ENCODE assay signal across 13 mouse cellular contexts in genomic region chr13:60682714-60683695, GRCm38 (mm10).
DNase-seq lines count a peak whose midpoint lies in the region; ATAC-seq lines count a peak whose summit lies in the region.
"Had no signal": no experiment of that assay in that cellular context is flagged by ENCODE, and none has a peak within 500 bp of the region (broad histone marks: within the 10 kb centered on the region; RNA-seq: fewer than 3 reads in every experiment).

No protein-coding gene starts in this region.

- 72% methylated on average over 15 of the region's 15 CpGs for WGBS in kidney, embryonic 15.5 days

- no peaks in the 10 kb centered on the region for H3K9me3 ChIP-seq in kidney, embryonic 15.5 days (replicated peaks)
- H3K9me3 ChIP-seq: limb, embryonic 13.5 days had no signal

- H3K4me1 ChIP-seq in kidney, embryonic 15.5 days = peaks cover 47% of the 10 kb centered on the region

- H3K27ac ChIP-seq in kidney, embryonic 15.5 days = peak overlapping the region; percentile 78; the same call in 1 of the 2 replicates
- H3K27ac ChIP-seq: limb, embryonic 13.5 days had no signal

- no peak overlapping the region for H3K4me3 ChIP-seq in kidney, embryonic 15.5 days (replicated peaks)
- H3K4me3 ChIP-seq: erythroblast, embryonic 14.5 days; limb, embryonic 13.5 days had no signal

- peak; percentile 59 for DNase-seq in adrenal gland, adult 2 months
- no peak for DNase-seq in adrenal gland, adult 18-20 months (ENCODE audit: low spot score in 2 of 2)
- DNase-seq in kidney, adult 18-20 months = no peak
- DNase-seq in ZHBTc4 (ENCODE audit: low read depth, low spot score) = peak; percentile 43
- DNase-seq in lung, postnatal 10 days = peak; percentile 40
- DNase-seq in left cerebral cortex, adult 8-10 months (ENCODE audit: low spot score in 2 of 2) = no peak
- DNase-seq in gastrocnemius, adult 8-10 months (ENCODE audit: low spot score in 2 of 2) = no peak
- DNase-seq: heart, postnatal 36 days; spleen, adult 18-20 months had no signal

- no peak for ATAC-seq in kidney, embryonic 15.5 days (replicated peaks; ENCODE audit: low FRiP score)

- no peaks in the 10 kb centered on the region for H3K36me3 ChIP-seq in kidney, embryonic 15.5 days

- H3K9ac ChIP-seq in kidney, embryonic 15.5 days = no peak overlapping the region
- H3K9ac ChIP-seq: limb, embryonic 13.5 days had no signal

- no peak overlapping the region for H3K4me2 ChIP-seq in kidney, embryonic 15.5 days
- H3K4me2 ChIP-seq: limb, embryonic 13.5 days; midbrain, embryonic 11.5 days had no signal

- H3K27me3 ChIP-seq in kidney, embryonic 15.5 days = no peaks in the 10 kb centered on the region
- H3K27me3 ChIP-seq: limb, embryonic 13.5 days had no signal

Comparison
In these comparisons a context has a peak if more than half of its experiments do, and no peak if none do; other contexts are left out.
1. DNase-seq: peak in adrenal gland, adult 2 months (single experiment), ZHBTc4 (single experiment) and lung, postnatal 10 days (single experiment); none in adrenal gland, adult 18-20 months (0 of 2), kidney, adult 18-20 months (single experiment), left cerebral cortex, adult 8-10 months (0 of 2) and gastrocnemius, adult 8-10 months (0 of 2).